Mouse (Mus musculus) kidney, embryonic 15.5 days (tissue): ENCODE data around the gene Olfr788. TPM values are rescaled to one million over a fixed set of nuclear protein-coding genes. Genes with fewer than 3 reads are reported as not detected.

Source experiments
- ATAC-seq: fragments of 200-750 bp; cut with Nextera tagmentation; replicated peaks from 2 replicates; pipeline ENCODE4 v1.8.0; 2017; ENCODE audit warnings: moderate TSS enrichment; ENCODE audit not compliant: low FRiP score
- H3K27ac ChIP-seq: fragments of 300-500 bp; sonication (generic); 2 replicates; pipeline ENCODE4 v1.5.1; 2015; ENCODE audit warnings: mild to moderate bottlenecking, inconsistent platforms
- H3K27me3 ChIP-seq: fragments of 300-500 bp; sonication (generic); 2 replicates; pipeline ENCODE4 v1.6.1; 2015; ENCODE audit warnings: inconsistent platforms
- H3K36me3 ChIP-seq: fragments of 300-500 bp; sonication (generic); 2 replicates; pipeline ENCODE4 v1.6.1; 2015; ENCODE audit warnings: inconsistent platforms
- H3K4me1 ChIP-seq: fragments of 300-500 bp; sonication (generic); 2 replicates; pipeline ENCODE4 v1.6.1; 2015; ENCODE audit warnings: inconsistent platforms
- H3K4me2 ChIP-seq: fragments of 300-500 bp; sonication (generic); 2 replicates; pipeline ENCODE4 v1.6.1; 2015; ENCODE audit warnings: moderate library complexity, mild to moderate bottlenecking, inconsistent platforms
- H3K4me3 ChIP-seq: fragments of 300-500 bp; sonication (generic); replicated peaks from 2 replicates; pipeline ENCODE4 v1.5.1; 2015; ENCODE audit warnings: mild to moderate bottlenecking, inconsistent platforms
- H3K9ac ChIP-seq: fragments of 300-500 bp; sonication (generic); 2 replicates; pipeline ENCODE4 v1.6.1; 2015; ENCODE audit warnings: mild to moderate bottlenecking, inconsistent platforms
- H3K9me3 ChIP-seq: fragments of 300-500 bp; sonication (generic); replicated peaks from 2 replicates; pipeline ENCODE4 v1.6.1; 2016; ENCODE audit warnings: inconsistent platforms
- WGBS: fragments of 180-500 bp; shearing (Covaris S2); methylation state at CpG from one replicate; pipeline ENCODE4 v1.1.7; 2015; ENCODE audit warnings: mixed read lengths; 5-methylcytosine and 5-hydroxymethylcytosine counted together
- polyA plus RNA-seq: library from polyadenylated mRNA; unstranded; fragments of >200 nt; fragmentation: Nextera tagmentation; extraction: Ambion mirVana; gene quantifications from 2 replicates; pipeline ENCODE4 v1.2.1, GENCODE M21; 2015

The Olfr788 gene
- not detected in 2 replicates for polyA plus RNA-seq

DNA sequence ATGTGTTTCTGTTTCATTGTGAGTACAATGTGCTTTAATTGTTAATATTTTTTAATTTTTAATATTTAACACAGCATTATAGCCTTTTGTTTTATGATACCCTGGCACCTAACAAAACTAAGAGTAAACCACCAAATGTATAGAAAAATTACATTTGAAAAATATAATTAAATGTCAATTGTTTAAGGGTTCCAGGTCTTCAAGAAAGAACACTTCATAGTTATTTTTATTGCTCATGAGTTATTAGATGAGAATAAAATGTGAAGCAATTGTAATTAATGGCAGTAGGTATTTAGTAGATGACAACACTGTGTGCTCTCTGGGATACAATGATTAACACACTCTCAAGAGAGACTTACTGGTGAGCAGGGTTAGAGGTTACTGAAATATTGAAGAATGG lies at the start of gene Olfr788:
Gene Olfr788, plus strand, starts transcription at position 301 of the 400 bp plus-strand sequence.
- no peaks in the 10 kb centered on the region for H3K36me3 ChIP-seq
- ATAC-seq, result no peak

DNA sequence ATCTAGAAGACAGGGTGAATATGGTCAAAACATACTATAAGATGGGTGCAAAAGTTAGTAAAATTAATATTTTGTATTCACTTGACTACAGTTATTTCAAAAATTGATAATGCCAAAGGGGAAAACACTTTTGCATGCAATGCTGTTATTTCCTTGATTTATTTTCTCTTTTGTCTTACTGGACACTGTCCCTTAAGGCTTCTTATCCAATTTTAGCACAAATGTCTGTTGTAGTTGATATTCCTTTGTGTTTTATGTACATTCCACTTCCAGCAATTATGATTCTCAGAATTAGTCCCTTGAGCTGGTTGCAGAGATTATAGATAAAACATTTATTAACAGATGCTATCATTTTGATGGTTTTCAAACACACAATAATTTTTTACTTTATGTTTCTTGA lies 43.8 kb upstream of the Olfr788 start, which contains the start of gene Olfr786:
Gene Olfr786, plus strand, starts transcription at position 301 of the 400 bp plus-strand sequence.
- Histone ChIP-seq H3K9me3 (no peaks in the 10 kb centered on the region), H3K27me3 (no peaks in the 10 kb centered on the region), H3K4me2 (no peak within 1 kb of the TSS), H3K4me3 (no peak within 1 kb of the TSS), H3K27ac (no peak within 1 kb of the TSS), H3K9ac (no peak within 1 kb of the TSS), H3K36me3 (no peaks in the 10 kb centered on the region), H3K4me1 (no peaks in the 10 kb centered on the region)
- no peak for ATAC-seq

More for the DNA sequence above, at the start of gene Olfr788:
- H3K27me3 ChIP-seq, result no peaks in the 10 kb centered on the region
- no peak within 1 kb of the TSS for H3K4me2 ChIP-seq
- no peak within 1 kb of the TSS for H3K4me3 ChIP-seq
- H3K9me3 ChIP-seq, result no peaks in the 10 kb centered on the region
- no peaks in the 10 kb centered on the region for H3K4me1 ChIP-seq
- H3K27ac ChIP-seq, result no peak within 1 kb of the TSS
- no peak within 1 kb of the TSS for H3K9ac ChIP-seq

DNA sequence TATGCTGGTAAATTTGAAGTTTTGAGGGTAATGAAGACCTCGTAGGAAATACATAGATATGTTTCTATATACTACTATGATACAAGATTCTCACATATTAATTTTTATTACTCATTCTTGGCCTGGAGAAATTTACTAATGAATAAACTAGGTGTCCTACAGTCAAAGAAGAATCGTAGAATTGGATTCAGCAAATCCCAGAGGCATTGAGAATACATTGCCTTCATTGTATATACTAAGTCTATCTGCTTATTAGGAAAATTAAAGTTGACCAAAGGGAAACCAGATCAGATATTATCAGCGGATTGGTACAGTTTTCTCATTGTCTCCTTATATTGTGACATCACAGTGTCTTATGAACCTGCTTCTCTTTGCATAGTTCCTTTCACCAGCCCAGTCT lies 9.2 kb upstream of the Olfr788 start, which contains the start of gene Olfr787:
Gene Olfr787, plus strand, starts transcription at position 301 of the 400 bp plus-strand sequence.
- WGBS, result 83% methylated on average over 3 of the region's 3 CpGs

DNA sequence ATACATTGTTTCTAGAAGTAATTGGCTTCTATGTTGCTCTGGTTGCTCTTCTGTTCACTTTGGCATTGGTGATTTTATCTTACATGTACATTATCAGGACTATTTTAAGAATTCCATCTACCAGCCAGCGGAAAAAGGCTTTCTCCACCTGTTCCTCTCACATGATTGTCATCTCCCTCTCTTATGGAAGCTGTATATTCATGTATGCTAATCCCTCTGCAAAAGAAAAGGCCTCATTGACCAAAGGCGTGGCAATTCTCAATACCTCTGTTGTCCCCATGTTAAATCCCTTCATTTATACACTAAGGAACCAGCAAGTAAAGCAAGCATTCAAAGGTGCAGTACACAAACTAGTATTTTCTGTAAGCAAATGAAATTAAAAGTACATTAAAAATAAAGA lies 2.5 kb downstream of the Olfr788 start:
- Histone ChIP-seq H3K27me3 (no peaks in the 10 kb centered on the region), H3K36me3 (no peaks in the 10 kb centered on the region), H3K4me2 (no peak overlapping the region), H3K4me1 (no peaks in the 10 kb centered on the region), H3K4me3 (no peak overlapping the region), H3K27ac (no peak overlapping the region), H3K9ac (no peak overlapping the region), H3K9me3 (no peaks in the 10 kb centered on the region)
- WGBS, result 72% methylated on average over 2 of the region's 2 CpGs
- no peak for ATAC-seq

More for the DNA sequence above, 9.2 kb upstream of the Olfr788 start, which contains the start of gene Olfr787:
- Histone ChIP-seq H3K9me3 (no peaks in the 10 kb centered on the region), H3K4me1 (no peaks in the 10 kb centered on the region), H3K27me3 (no peaks in the 10 kb centered on the region), H3K9ac (no peak within 1 kb of the TSS), H3K36me3 (no peaks in the 10 kb centered on the region), H3K4me3 (no peak within 1 kb of the TSS), H3K4me2 (no peak within 1 kb of the TSS), H3K27ac (no peak within 1 kb of the TSS)
- ATAC-seq, result no peak

DNA sequence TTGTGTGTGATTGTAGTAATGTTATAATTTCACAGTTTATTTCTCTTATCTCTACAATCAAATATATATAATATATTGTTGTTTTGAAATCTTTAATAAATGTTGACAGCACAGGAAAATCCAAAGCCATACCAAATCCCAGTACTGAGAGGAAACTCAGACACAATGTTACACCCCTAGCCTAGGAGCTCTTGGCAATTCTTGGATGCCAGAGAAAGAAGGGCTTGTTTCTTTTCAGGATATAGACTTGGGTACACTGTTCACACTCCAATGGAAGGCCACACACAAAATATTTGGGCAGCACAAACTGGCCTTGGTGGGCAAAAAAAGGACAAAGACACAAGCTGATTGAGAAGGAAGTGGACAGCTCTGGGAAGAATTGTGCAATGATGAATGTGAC lies 2.9 kb downstream of the Olfr788 start:
- Histone ChIP-seq H3K9ac (no peak overlapping the region), H3K4me3 (no peak overlapping the region), H3K4me2 (no peak overlapping the region), H3K27me3 (no peaks in the 10 kb centered on the region), H3K36me3 (no peaks in the 10 kb centered on the region), H3K27ac (no peak overlapping the region), H3K9me3 (no peaks in the 10 kb centered on the region), H3K4me1 (no peaks in the 10 kb centered on the region)
- no peak for ATAC-seq

DNA sequence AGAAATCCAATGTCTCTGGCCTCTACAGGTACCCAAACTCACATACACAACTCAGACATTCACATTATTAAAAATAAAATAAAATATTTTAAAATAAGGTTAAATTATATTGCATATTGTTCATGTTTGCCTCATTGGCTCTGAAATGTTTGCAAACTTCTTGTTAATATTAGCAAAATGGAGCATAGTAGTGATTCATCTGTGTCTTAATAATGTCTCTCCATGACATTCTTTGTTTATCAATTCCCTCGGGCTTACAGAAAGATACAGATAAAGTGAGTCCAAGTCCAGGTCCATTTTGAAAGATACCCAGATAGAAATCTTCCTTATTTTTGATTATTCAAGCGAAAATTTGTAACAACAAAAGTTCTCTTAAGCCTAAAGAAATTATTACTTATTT lies 13.7 kb downstream of the Olfr788 start, which contains the start of gene Olfr789:
Gene Olfr789, plus strand, starts transcription at position 301 of the 400 bp plus-strand sequence.
- no peak for ATAC-seq
- 77% methylated on average over 2 of the region's 2 CpGs for WGBS
- H3K27ac ChIP-seq, result no peak within 1 kb of the TSS

DNA sequence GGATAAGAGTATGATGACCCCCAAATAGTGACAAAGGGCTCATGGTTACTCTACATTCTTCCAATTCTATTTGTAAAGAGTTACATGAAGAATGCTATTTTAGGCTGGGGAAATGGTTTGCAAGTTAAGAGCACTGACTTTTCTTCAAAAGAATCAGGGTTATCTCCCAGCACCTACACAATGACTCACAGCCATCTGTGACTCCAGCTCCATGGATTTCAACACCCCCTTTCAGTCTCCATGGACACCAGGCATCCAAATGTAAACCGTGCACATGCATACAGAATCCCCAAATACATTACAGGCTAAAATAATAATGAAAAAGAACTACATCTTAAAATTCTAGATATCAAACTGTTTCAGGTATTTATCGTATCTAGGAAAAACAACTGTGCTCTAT lies 19.3 kb downstream of the Olfr788 start:
- H3K27me3 ChIP-seq, result no peaks in the 10 kb centered on the region
- WGBS, result 81% methylated on average over 2 of the region's 2 CpGs
- H3K27ac ChIP-seq, result no peak overlapping the region
- H3K9ac ChIP-seq, result no peak overlapping the region
- H3K9me3 ChIP-seq, result no peaks in the 10 kb centered on the region
- H3K4me1 ChIP-seq, result no peaks in the 10 kb centered on the region
- H3K4me2 ChIP-seq, result no peak overlapping the region
- ATAC-seq, result no peak
- H3K36me3 ChIP-seq, result no peaks in the 10 kb centered on the region
- H3K4me3 ChIP-seq, result no peak overlapping the region

More for the DNA sequence above, 13.7 kb downstream of the Olfr788 start, which contains the start of gene Olfr789:
- no peak within 1 kb of the TSS for H3K4me3 ChIP-seq
- no peaks in the 10 kb centered on the region for H3K9me3 ChIP-seq
- no peaks in the 10 kb centered on the region for H3K4me1 ChIP-seq
- no peaks in the 10 kb centered on the region for H3K27me3 ChIP-seq
- no peak within 1 kb of the TSS for H3K9ac ChIP-seq
- H3K4me2 ChIP-seq, result no peak within 1 kb of the TSS
- H3K36me3 ChIP-seq, result no peaks in the 10 kb centered on the region

DNA sequence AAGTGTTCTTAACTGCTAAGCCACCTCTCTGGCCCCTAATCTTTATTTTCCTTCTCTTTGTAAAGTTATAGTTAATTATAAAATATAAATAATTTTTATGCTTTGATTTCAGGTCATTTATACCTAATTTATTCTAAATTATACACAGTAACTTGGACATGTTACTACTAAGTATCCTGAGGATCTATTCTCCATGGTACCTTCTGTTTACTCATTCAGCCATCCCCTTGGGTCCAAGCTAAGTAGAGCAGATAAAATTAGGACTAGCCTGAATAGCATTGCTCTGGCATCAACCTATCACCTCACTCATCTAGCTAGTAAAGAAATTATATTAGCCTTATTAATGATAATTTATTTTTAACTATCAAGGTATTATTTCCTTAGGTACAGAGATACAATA lies 27.4 kb downstream of the Olfr788 start, which contains the start of gene Olfr790:
Gene Olfr790, plus strand, starts transcription at position 301 of the 400 bp plus-strand sequence.
- ATAC-seq, result no peak
- no peaks in the 10 kb centered on the region for H3K36me3 ChIP-seq

DNA sequence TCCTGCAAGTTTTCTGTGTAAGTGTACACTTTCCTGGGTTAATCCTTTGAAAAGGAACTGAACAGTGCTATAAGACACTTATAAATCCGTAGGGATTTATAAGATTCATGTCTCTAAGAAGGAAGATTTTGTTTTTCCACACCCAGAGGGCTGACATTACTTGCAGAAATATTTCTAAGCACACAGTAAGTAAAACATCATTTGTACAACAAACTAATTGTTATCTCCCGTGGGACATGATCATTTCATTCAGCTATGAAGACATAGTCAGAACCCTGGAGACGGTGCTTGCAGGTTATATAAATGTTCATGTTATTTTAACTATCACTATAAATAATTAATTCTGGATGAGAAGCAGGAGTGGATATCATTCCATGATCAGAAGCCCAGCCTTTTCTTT lies 50.7 kb downstream of the Olfr788 start, which contains the start of gene Olfr791:
Gene Olfr791, plus strand, starts transcription at position 301 of the 400 bp plus-strand sequence.
- no peak within 1 kb of the TSS for H3K27ac ChIP-seq
- H3K9me3 ChIP-seq, result no peaks in the 10 kb centered on the region
- H3K36me3 ChIP-seq, result no peaks in the 10 kb centered on the region
- H3K27me3 ChIP-seq, result no peaks in the 10 kb centered on the region
- H3K4me2 ChIP-seq, result no peak within 1 kb of the TSS
- no peak within 1 kb of the TSS for H3K4me3 ChIP-seq
- no peak for ATAC-seq
- no peak within 1 kb of the TSS for H3K9ac ChIP-seq
- H3K4me1 ChIP-seq, result no peaks in the 10 kb centered on the region
- WGBS, result 67% methylated on average over 3 of the region's 3 CpGs

More for the DNA sequence above, 27.4 kb downstream of the Olfr788 start, which contains the start of gene Olfr790:
- Histone ChIP-seq H3K9me3 (no peaks in the 10 kb centered on the region), H3K4me1 (no peaks in the 10 kb centered on the region), H3K4me3 (no peak within 1 kb of the TSS), H3K4me2 (no peak within 1 kb of the TSS), H3K27ac (no peak within 1 kb of the TSS), H3K9ac (no peak within 1 kb of the TSS), H3K27me3 (no peaks in the 10 kb centered on the region)

Other genes with a start within 250 kb of the Olfr788 start
- gene Olfr774, start 234.8 kb upstream of the Olfr788 start, polyA plus RNA-seq, result not detected in 2 replicates
- not detected in 2 replicates for gene Olfr775, start 222.6 kb upstream of the Olfr788 start, polyA plus RNA-seq
- not detected in 2 replicates for gene Olfr776, start 211.9 kb upstream of the Olfr788 start, polyA plus RNA-seq
- not detected in 2 replicates for gene Olfr777, start 199.5 kb upstream of the Olfr788 start, polyA plus RNA-seq
- gene Olfr780, start 152.9 kb upstream of the Olfr788 start, polyA plus RNA-seq, result not detected in 2 replicates
- gene Olfr781, start 142.1 kb upstream of the Olfr788 start, polyA plus RNA-seq, result not detected in 2 replicates
- not detected in 2 replicates for gene Olfr782, start 122.1 kb upstream of the Olfr788 start, polyA plus RNA-seq
- gene Olfr784, start 86.9 kb upstream of the Olfr788 start, polyA plus RNA-seq, result 0.05 TPM in 2 replicates
- gene Olfr785, start 65.6 kb upstream of the Olfr788 start, polyA plus RNA-seq, result not detected in 2 replicates
- not detected in 2 replicates for gene Olfr786, start 43.7 kb upstream of the Olfr788 start, polyA plus RNA-seq
- gene Olfr787, start 9.1 kb upstream of the Olfr788 start, polyA plus RNA-seq, result not detected in 2 replicates
- not detected in 2 replicates for gene Olfr789, start 13.8 kb downstream of the Olfr788 start, polyA plus RNA-seq
- not detected in 2 replicates for gene Olfr790, start 27.5 kb downstream of the Olfr788 start, polyA plus RNA-seq
- gene Olfr791, start 50.8 kb downstream of the Olfr788 start, polyA plus RNA-seq, result not detected in 2 replicates
- not detected in 2 replicates for gene Olfr792, start 68.2 kb downstream of the Olfr788 start, polyA plus RNA-seq
- gene Olfr794, start 96.7 kb downstream of the Olfr788 start, polyA plus RNA-seq, result not detected in 2 replicates
- not detected in 2 replicates for gene Olfr796, start 141.6 kb downstream of the Olfr788 start, polyA plus RNA-seq
- not detected in 2 replicates for gene Olfr798, start 156.9 kb downstream of the Olfr788 start, polyA plus RNA-seq
- not detected in 2 replicates for gene Olfr799, start 166.5 kb downstream of the Olfr788 start, polyA plus RNA-seq
- not detected in 2 replicates for gene Olfr800, start 186.7 kb downstream of the Olfr788 start, polyA plus RNA-seq
- not detected in 2 replicates for gene Olfr801, start 202.9 kb downstream of the Olfr788 start, polyA plus RNA-seq
- not detected in 2 replicates for gene Olfr802, start 217.2 kb downstream of the Olfr788 start, polyA plus RNA-seq
- not detected in 2 replicates for gene Olfr803, start 223.3 kb downstream of the Olfr788 start, polyA plus RNA-seq
- gene Olfr804, start 232.2 kb downstream of the Olfr788 start, polyA plus RNA-seq, result not detected in 2 replicates